Mouse (Mus musculus): Measurements from ENCODE around the gene Olfr613.
"Not testable (repeated sequence)": the region's sequence is repeated elsewhere in the genome, so short reads cannot be mapped to it uniquely, and the experiment has no call there.

The Olfr613 gene

DNA sequence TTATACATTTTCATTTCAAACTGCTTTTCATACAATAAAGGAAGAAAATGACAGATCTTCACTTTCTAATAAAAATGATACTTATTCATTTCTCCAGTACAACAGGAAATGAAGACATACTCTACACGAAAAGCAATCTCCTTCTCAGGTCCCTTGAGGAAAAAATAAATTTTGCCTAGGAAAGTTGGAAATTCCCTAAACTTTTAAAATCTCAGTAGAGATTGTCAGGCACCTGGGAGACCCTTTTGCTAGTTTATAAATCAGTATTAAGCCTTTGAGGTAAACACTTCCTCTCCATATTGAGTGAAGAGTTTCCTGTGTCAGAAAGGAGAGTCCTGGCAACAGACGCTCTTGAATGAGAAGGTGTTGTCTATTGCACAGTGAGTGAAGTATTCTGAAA, at the start of gene Olfr613:
Gene Olfr613 (plus strand): TSS at position 301 of the 400 bp plus-strand sequence.
- DNase-seq (ENCODE audit: extremely low spot score, low spot score) = no peak

DNA sequence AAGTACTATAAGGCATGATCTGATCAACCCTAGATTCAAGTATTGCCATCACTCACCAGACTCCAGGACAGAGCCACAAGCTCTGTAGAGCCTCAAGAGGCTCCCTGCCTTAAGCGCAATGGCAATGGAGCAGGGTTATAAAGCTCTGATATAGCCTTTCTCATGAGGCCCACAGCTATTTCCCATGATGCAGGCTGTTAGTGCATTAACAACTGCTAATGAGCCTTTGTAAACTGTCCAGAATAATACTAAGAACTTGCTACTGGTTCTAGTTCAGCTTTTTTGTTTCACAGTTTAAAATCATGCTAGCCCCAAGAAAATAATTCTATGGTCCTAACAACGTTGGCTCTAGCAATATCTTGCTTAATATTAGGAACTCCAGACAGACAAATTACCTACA, 35.9 kb upstream of the Olfr613 start, which contains the start of gene Olfr610:
Gene Olfr610 (minus strand): TSS at position 101 of the 400 bp plus-strand sequence.
- DNase-seq (ENCODE audit: extremely low spot score, low spot score) = no peak

GRCm38 (mm10) chr7:103520746-103521145, 27.1 kb upstream of the Olfr613 start, which contains the start of gene Olfr611:
TSS of gene Olfr611 (minus strand) at chr7:103520846.
- not testable (repeated sequence) for DNase-seq (ENCODE audit: extremely low spot score, low spot score)

DNA sequence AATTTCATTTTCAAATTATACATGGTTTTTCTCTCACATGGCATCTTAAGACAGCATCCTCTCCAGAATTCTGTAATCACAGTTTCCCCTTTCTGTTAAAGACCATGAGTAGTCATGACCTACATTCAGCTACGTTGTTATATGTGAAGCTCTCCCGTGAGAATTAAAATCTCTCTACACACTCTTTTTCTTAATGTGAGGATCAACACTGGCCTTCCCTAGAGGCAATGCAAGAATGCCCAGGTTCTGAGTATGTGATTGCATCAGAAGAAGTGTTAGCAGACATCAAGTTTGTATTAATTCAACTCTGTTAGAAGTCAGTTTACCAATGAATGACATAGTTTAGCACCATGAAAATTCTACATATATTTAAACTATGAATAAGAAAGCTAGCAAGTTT, 5.3 kb upstream of the Olfr613 start, which contains the start of gene Olfr612:
Gene Olfr612 (minus strand): TSS at position 101 of the 400 bp plus-strand sequence.
- not testable (repeated sequence) for DNase-seq (ENCODE audit: extremely low spot score, low spot score)

DNA sequence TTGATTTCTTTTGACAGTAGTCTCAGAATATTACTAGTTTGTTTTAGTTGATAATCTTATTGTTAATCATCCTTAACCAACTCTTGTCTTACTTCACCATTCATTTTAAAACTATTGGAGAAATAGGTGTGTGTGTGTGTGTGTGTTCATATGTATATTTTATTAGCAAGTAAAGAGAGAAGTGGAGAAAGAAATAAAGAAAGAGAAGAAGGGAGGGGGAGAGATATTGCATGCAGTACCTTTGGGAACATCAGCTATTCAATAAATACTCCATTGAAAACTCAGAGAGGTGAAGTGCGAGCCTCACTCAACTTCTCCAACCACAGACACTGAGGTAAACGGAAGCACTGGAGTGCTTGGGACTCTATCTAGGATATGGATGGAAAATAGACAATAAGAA, 7.9 kb downstream of the Olfr613 start, which contains the start of gene Olfr615:
Gene Olfr615 (plus strand): TSS at position 301 of the 400 bp plus-strand sequence.
- no peak for DNase-seq (ENCODE audit: extremely low spot score, low spot score)

- DNase-seq (ENCODE audit: extremely low spot score, low spot score) = no peak
These were observed 21.2 kb downstream of the Olfr613 start, which contains the start of gene Olfr616 for GRCm38 (mm10) chr7:103569043-103569442. TSS of gene Olfr616 (minus strand) at chr7:103569143.

- no peak for DNase-seq (ENCODE audit: extremely low spot score, low spot score)
These were observed 24.9 kb downstream of the Olfr613 start, which contains the start of gene Olfr617 for GRCm38 (mm10) chr7:103572761-103573160. TSS of gene Olfr617 (plus strand) at chr7:103573061.

DNA sequence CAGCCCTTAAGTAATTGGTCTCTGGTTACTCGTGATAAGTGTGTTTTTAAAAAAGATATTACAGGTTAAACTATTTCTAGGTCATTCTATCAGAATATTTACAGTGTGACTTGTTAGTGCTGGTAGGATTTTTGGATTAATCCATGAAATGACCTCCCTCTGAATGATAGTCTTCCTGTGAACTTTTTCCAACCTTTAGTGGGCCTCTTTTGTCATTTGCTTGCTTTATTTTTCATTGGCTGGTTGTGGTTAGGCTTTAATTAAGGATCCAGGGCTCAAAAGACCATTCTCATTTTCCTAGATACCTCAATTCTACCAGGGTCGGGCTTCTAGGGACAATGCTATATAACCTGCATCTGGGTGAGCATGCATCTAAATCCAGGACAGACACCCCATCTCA, 41.9 kb downstream of the Olfr613 start, which contains the start of gene Olfr618:
Gene Olfr618 (plus strand): TSS at position 301 of the 400 bp plus-strand sequence.
- no peak for DNase-seq (ENCODE audit: extremely low spot score, low spot score)

GRCm38 (mm10) chr7:103600275-103600674, 52.4 kb downstream of the Olfr613 start, which contains the start of gene Olfr619:
TSS of gene Olfr619 (plus strand) at chr7:103600575.
- DNase-seq (ENCODE audit: extremely low spot score, low spot score) = no peak
